Mouse (Mus musculus): ENCODE measurements around the gene Gramd1a.

- TF ChIP-seq CTCF (IDR thresholded peaks at IDR 0.05; ENCODE audit: low read depth, low read length) (no peak), EP300 (IDR thresholded peaks at IDR 0.05; ENCODE audit: insufficient read depth, low read depth, low read length) (no peak)
Observed at GRCm38 (mm10) chr7:31184711-31185110, 29.0 kb upstream of the Gramd1a start.
